Mouse (Mus musculus): ENCODE measurements around the gene Rasa3.
A peak's percentile ranks its signal among the peaks of the same experiment; 100 is the strongest.

Rasa3 gene

GRCm38 (mm10) chr8:13677413-13677883 is at the start of gene Rasa3:
Gene Rasa3, minus strand, starts transcription at chr8:13677603.
- DNase-seq (ENCODE audit: low spot score in 2 of 2): peak; percentile 97 to 98

GRCm38 (mm10) chr8:13725722-13726121 is 48.3 kb upstream of the Rasa3 start:
- DNase-seq (ENCODE audit: low spot score in 2 of 2): peak in 1 of 2 experiments; percentile 38

- DNase-seq (ENCODE audit: low spot score in 2 of 2): no peak
These were observed 41.6 kb upstream of the Rasa3 start for GRCm38 (mm10) chr8:13718980-13719379.

GRCm38 (mm10) chr8:13708514-13708913 is 31.1 kb upstream of the Rasa3 start:
- no peak for DNase-seq (ENCODE audit: low spot score in 2 of 2)

GRCm38 (mm10) chr8:13706918-13707317 is 29.5 kb upstream of the Rasa3 start:
- DNase-seq (ENCODE audit: low spot score in 2 of 2): no peak

- no peak for DNase-seq (ENCODE audit: low spot score in 2 of 2)
These were observed 28.3 kb upstream of the Rasa3 start, which contains the start of gene Cfap97d2 for GRCm38 (mm10) chr8:13705668-13706067. Gene Cfap97d2, plus strand, starts transcription at chr8:13705889.

- DNase-seq (ENCODE audit: low spot score in 2 of 2): no peak
These were observed 26.9 kb upstream of the Rasa3 start for GRCm38 (mm10) chr8:13704301-13704700.

- no peak for DNase-seq (ENCODE audit: low spot score in 2 of 2)
These were observed 26.4 kb upstream of the Rasa3 start for GRCm38 (mm10) chr8:13703756-13704155.

GRCm38 (mm10) chr8:13702755-13703154 is 25.4 kb upstream of the Rasa3 start:
- no peak for DNase-seq (ENCODE audit: low spot score in 2 of 2)

GRCm38 (mm10) chr8:13699323-13699949 is 22.0 kb upstream of the Rasa3 start:
- DNase-seq (ENCODE audit: low spot score in 2 of 2): no peak

GRCm38 (mm10) chr8:13698281-13698680 is 20.9 kb upstream of the Rasa3 start:
- no peak for DNase-seq (ENCODE audit: low spot score in 2 of 2)

- DNase-seq (ENCODE audit: low spot score in 2 of 2): peak in 1 of 2 experiments; percentile 23
These were observed 20.3 kb upstream of the Rasa3 start for GRCm38 (mm10) chr8:13697681-13698080.

- DNase-seq (ENCODE audit: low spot score in 2 of 2): no peak
These were observed 19.8 kb upstream of the Rasa3 start for GRCm38 (mm10) chr8:13697196-13697595.

- no peak for DNase-seq (ENCODE audit: low spot score in 2 of 2)
These were observed 18.8 kb upstream of the Rasa3 start for GRCm38 (mm10) chr8:13696157-13696556.

- no peak for DNase-seq (ENCODE audit: low spot score in 2 of 2)
These were observed 17.9 kb upstream of the Rasa3 start for GRCm38 (mm10) chr8:13695203-13695867.

GRCm38 (mm10) chr8:13694735-13695134 is 17.3 kb upstream of the Rasa3 start:
- DNase-seq (ENCODE audit: low spot score in 2 of 2): no peak

GRCm38 (mm10) chr8:13692302-13693066 is 15.1 kb upstream of the Rasa3 start:
- DNase-seq (ENCODE audit: low spot score in 2 of 2): no peak

GRCm38 (mm10) chr8:13689331-13689730 is 11.9 kb upstream of the Rasa3 start:
- DNase-seq (ENCODE audit: low spot score in 2 of 2): no peak

- peak; percentile 63 to 74 for DNase-seq (ENCODE audit: low spot score in 2 of 2)
These were observed 11.1 kb upstream of the Rasa3 start for GRCm38 (mm10) chr8:13688461-13688860.

- DNase-seq (ENCODE audit: low spot score in 2 of 2): no peak
These were observed 10.5 kb upstream of the Rasa3 start for GRCm38 (mm10) chr8:13687941-13688340.

GRCm38 (mm10) chr8:13687101-13687717 is 9.8 kb upstream of the Rasa3 start:
- DNase-seq (ENCODE audit: low spot score in 2 of 2): no peak

- no peak for DNase-seq (ENCODE audit: low spot score in 2 of 2)
These were observed 9.0 kb upstream of the Rasa3 start for GRCm38 (mm10) chr8:13686426-13686825.

All from heart, adult 9 months (tissue).